Mouse (Mus musculus) right cerebral cortex, postnatal 4 days (tissue): Measurements from ENCODE around the gene Kcna2.

Experiments
- DNase-seq: peaks from one replicate; pipeline ENCODE4 v3.0.0-alpha.2; 2022

Gene Kcna2

GRCm38 (mm10) chr3:107103041-107103440 lies 2.1 kb downstream of the Kcna2 start:
- DNase-seq, result no peak

- DNase-seq, result no peak
Measured at GRCm38 (mm10) chr3:107103462-107103861, 2.5 kb downstream of the Kcna2 start.

DNA sequence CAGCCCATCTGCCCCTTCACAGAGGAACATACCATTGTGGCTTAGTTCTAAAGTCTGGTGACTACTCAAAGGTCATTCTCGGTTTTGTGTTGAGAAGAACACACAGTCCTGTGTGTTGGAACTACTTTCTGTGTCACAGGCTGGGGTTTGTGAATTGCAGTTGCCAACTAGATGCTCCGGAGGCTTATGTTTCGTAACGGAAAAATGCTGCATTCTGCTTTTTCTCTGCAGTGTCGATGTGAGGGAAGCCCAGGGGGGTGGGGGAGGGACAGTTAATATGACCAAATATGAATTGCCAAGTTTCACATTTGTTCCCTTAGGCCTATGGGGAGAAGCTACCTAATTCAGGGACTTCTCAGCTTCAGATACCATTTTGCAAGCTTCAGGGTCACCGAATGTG lies 5.0 kb downstream of the Kcna2 start:
- no peak for DNase-seq

DNA sequence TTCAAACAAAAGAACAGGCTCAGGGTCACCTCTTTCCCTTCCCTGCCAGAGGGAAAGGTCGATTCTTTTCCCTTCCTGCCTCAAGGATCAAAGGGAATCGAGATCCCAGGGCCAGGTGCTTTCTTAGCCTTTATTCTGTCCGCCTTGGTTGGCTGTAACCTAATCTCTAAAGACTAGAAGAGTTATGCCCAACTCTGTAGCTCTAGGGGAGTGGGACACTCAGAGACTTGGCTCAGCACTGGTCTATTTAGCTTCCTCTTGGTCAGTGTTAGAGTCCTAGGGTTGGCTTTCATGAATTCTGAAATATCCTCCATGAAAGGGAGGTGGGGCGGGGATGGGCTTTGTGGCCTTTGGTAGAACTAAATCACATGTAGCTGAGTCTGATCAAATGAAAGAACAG lies 11.6 kb downstream of the Kcna2 start:
- DNase-seq, result no peak

GRCm38 (mm10) chr3:107112932-107113659 lies 12.2 kb downstream of the Kcna2 start:
- no peak for DNase-seq

DNA sequence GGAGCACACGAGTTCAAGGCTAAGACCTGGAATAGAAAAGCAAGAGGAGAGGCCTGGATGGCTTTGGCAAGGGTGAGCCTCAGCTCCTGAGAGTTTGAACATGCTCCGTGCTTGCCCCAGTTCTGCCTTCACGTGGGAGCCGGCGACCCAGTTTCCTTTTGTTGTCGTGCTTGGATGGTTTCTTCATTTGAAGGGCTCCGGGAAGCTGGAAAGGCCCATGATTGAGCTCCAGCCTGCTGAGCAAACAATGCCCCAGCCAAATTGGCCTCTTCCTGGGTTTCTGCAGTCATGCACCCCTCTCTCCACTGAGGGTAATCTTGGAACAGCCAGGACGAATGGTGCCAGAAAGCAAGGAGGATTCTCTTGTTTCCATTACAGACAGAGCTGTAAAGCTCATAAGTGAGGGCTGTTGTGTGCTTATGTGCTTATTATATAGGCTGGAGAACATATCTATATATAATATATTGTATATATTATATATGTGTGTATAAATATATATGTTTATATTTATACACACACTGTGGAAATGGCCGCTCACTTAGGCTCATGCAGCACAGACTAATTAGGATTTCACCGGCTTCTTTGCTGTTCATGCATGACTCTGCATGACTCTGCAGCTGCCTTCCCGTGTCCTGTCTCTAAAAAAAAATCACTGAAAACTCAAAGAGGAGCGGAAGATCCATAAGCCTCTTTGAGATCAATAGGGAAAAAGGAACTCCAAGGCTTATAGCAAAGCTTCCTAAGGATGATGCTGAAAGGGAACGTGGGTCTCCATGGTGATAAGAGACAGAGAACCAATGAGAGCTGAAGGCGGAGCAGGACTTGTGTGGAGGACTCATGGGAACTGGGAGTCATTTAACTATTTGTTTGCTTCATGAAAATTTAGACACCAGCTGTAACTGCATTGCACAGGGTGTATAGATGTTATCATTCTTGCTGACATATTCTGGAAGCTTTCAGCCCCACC lies 13.1 kb downstream of the Kcna2 start:
- DNase-seq, result peak; percentile 44

GRCm38 (mm10) chr3:107114941-107115340 lies 14.0 kb downstream of the Kcna2 start:
- DNase-seq, result no peak

DNA sequence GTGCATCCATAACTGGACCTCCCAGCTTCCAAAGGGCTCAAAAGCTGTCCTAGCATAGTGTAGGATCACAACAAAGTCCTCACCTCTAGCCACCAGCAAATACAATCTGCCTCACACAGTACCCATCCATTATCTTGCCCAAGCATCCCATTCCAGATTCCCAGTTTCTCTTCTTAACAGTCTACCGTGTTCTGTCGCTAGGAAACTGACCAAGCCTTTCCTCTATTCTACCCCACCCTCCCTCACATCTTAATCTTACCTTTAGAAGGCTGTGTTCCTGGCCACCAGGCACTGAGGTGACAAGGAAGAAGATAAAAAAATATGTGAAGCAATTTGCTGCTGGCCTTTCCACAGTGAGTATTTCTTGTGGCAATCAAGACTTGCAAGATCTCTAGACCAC lies 14.8 kb downstream of the Kcna2 start:
- no peak for DNase-seq

DNA sequence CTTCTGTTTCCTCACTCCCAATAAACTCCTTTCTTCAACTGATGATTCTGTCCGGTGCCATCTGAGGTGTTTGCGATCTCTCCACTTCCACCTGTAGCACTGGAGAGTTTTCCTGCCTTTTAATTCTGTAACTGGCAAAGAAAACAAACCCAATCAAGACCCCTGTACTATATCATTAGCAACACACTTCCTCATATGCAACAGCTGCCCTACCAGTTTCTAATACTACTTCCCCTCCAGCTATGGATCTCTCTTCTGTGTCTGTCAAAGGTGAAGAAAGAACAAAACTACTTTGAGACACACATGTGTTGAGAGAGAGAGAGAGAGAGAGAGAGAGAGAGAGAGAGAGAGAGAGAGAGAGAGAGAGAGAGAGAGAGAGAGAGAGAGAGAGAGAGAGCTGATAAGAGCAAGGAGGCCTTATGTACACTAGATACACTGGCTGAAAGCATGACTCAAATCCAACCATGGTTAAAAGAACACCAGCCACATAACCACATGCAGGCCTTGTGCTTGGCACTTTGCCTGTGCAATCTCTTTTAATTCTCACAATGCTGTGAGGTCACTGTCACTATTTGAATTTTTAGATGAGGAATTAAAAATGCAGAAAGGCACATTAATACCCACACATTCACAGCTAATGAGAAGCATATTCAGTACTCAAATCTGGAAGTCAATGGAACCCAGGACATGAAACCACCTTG lies 19.1 kb downstream of the Kcna2 start:
- DNase-seq, result no peak

GRCm38 (mm10) chr3:107122306-107122705 lies 21.4 kb downstream of the Kcna2 start:
- DNase-seq, result no peak

DNA sequence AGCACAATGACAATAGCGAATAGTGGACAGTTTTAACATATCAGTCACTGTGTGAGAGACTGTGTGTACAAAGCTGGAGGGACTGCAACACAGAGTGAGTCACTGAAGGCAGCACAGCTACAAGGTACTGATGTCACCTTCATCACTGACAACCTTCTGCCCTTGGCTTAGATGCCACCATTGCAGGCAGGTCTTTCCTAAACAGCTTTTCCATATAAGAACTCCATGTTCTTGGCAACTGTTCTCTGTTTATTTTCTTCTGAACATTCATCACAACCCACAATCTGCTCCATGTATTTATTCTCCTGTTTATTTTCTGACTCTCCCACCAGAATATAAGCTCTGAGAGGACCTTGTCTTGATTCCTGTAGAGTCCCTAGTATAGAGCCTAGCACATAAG lies 26.7 kb downstream of the Kcna2 start:
- DNase-seq, result no peak

DNA sequence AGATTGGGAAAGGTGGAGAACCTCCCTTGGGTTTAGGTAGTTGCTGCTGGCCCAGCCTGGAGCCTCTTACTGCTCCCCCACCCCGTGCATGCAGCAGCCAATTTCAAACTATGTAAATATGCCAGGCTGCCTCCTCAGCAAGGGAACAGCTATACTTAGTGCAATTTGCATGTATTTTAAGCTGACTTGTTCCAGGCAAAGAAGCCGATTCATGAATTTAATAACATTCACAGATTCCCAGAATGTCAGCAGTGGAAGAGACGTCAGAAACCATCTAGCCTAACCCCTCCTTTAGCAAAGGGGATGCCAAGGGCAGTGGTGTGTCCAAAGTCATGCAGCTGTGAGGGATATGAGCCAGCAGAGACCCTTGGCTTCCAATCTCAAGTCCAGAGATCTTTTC lies 27.5 kb downstream of the Kcna2 start:
- DNase-seq, result peak; percentile 40

- no peak for DNase-seq
Measured at GRCm38 (mm10) chr3:107129251-107129650, 28.3 kb downstream of the Kcna2 start.

DNA sequence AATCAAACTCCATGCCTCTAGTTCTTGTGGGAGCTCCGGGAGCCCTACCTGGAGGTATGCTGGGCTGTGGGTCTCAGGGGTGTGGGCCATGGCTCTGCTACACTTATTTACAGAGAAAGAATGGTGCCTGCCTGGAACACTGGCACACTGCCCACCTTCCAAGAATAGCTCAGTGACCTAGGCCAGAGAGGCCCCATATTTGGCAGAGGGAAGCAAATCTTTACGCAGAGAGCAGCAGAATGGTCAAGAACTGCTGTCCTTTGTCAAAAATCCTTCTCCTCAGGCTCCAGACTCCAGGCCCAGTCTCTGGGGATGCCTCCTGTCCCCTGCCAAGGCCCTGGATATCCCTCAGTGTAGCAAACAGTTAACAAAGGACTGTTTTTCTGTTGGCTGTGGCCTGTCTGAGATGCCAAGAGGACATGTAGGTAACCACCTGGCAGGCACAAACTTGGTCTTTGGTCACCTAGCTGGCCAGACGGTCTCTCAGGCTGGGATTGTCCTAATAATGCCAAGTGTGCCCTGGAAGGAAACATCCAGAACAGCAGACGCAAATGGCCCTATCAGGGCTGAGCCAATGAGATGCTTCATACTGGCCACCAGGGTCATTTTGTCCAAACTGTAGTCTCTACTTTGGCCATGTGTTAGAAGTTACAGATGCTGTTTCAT lies 29.8 kb downstream of the Kcna2 start:
- DNase-seq, result no peak

DNA sequence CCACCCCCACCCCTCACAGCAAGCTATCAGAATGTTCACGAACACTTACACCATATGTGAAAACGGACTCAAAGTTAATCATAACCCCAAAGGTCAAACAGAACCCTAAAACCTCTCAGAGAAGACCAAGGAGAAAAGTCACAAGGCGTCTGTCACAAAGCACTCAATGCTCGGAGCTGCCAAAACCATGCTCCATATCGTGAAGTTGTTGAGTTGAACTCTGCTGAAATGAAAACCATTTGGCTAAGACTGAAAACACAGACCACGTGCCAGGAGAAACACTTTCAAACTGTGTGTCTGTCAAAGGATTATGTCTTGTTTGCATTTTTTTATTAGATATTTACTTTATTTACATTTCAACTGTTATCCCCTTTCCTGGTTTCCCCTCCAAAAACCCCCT lies 30.9 kb downstream of the Kcna2 start:
- DNase-seq, result no peak

GRCm38 (mm10) chr3:107132651-107133050 lies 31.7 kb downstream of the Kcna2 start:
- no peak for DNase-seq

- DNase-seq, result no peak
Measured at GRCm38 (mm10) chr3:107134457-107134856, 33.5 kb downstream of the Kcna2 start.

DNA sequence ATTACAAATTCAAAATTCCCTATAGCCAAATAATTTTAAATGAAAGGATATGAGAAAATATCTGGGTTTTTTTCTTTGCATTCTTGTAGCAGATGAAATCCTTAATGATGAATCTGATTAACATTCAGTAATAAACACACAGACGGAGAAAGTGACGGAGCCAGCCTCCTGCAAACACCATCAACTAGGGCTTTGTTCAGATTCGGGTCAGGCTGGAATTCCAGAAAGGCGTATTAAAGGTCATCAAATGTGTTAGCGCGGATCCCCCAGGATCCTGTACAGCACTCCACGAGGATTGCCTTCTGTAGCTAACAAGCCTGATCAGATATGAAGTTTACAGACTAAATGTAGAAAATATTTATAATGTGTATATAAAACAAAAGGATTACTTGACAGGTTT lies 46.2 kb downstream of the Kcna2 start:
- no peak for DNase-seq

DNA sequence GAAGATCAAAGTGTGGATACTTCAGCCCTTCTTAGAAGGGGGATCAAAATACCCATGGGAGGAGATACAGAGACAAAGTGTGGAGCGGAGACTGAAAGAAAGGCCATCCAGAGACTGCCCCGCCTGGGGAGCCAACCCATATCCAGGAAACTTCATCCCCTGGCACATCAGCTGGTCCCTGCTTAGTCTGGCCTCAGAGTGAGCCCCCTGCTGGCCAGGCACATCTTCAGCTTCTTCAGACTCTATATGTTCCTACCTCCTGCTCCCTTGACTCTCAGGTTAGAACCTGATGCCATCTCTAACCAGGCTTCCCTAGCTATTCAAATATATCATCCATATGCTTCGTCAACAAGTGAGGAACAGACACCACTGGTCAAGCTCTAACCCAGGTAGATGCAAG lies 48.1 kb downstream of the Kcna2 start:
- DNase-seq, result no peak

GRCm38 (mm10) chr3:107150469-107150868 lies 49.5 kb downstream of the Kcna2 start:
- no peak for DNase-seq

DNA sequence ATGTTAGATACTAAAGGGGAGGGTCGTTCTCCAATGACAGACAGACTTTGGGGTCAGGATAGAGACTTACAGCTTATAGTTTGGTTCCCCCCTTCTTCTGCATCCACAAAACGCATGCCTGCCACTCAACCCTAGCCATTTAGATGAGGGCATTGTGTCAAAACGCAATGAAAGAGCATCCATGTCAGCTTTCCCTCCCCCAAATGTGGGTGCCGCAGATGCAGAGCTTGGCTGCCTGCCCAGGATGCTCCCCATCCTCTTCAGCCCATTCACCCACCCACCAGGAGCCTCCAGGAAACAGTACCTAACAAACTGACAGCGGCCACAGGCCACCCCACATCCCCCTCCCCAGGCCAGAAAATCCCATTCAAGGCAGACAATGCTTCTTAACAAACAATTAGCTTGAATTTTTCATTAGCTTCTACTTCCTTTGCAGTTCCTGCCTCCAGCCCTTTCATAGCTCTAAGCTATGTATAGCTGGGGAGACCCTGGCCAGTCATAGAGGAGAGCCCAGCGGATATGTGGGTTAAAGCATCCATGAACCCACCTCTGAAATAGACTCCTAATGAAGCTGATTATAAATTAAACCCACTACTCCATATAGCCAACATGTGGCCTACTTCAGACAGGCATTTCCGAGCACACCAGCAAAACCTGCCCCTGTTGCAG lies 50.1 kb downstream of the Kcna2 start:
- peak; percentile 47 for DNase-seq
